Mouse (Mus musculus) midbrain, embryonic 14.5 days (tissue): ENCODE data around the gene Frmd4b. TPM values are rescaled to one million over a fixed set of nuclear protein-coding genes. Genes with fewer than 3 reads are reported as not detected.
"Not testable (repeated sequence)": the region's sequence is repeated elsewhere in the genome, so short reads cannot be mapped to it uniquely, and the experiment has no call there.

ENCODE experiments used
- ATAC-seq: fragments of 200-750 bp; cut with Nextera tagmentation; 2 replicates; pipeline ENCODE4 v1.8.0; 2017; ENCODE audit warnings: moderate number of reproducible peaks, moderate library complexity; ENCODE audit not compliant: low FRiP score, low TSS enrichment
- DNase-seq: peaks from one replicate; pipeline ENCODE4 v3.0.0-alpha.2; 2015
- H3K27ac ChIP-seq: fragments of 300-500 bp; sonication (generic); replicated peaks from 2 replicates; pipeline ENCODE4 v1.5.1; 2014; ENCODE audit warnings: mild to moderate bottlenecking, low read depth, low read length, moderate library complexity
- H3K27me3 ChIP-seq: fragments of 300-500 bp; sonication (generic); 2 replicates; pipeline ENCODE4 v1.6.1; 2014; ENCODE audit warnings: low read length, control low read depth, mixed read lengths; ENCODE audit not compliant: control insufficient read depth, insufficient read depth
- H3K36me3 ChIP-seq: fragments of 300-500 bp; sonication (generic); 2 replicates; pipeline ENCODE4 v1.6.1; 2014; ENCODE audit warnings: low read length, control low read depth; ENCODE audit not compliant: control insufficient read depth, insufficient read depth
- H3K4me1 ChIP-seq: fragments of 300-500 bp; sonication (generic); 2 replicates; pipeline ENCODE4 v1.6.1; 2014; ENCODE audit warnings: mild to moderate bottlenecking, antibody characterized with exemption, low read length, control low read depth; ENCODE audit not compliant: control insufficient read depth, insufficient read depth
- H3K4me2 ChIP-seq: fragments of 300-500 bp; sonication (generic); 2 replicates; pipeline ENCODE4 v1.6.1; 2014; ENCODE audit warnings: mild to moderate bottlenecking, low read length, moderate library complexity
- H3K4me3 ChIP-seq: fragments of 300-500 bp; sonication (generic); replicated peaks from 2 replicates; pipeline ENCODE4 v1.5.1; 2014; ENCODE audit warnings: low read depth, low read length
- H3K9ac ChIP-seq: fragments of 300-500 bp; sonication (generic); replicated peaks from 2 replicates; pipeline ENCODE4 v1.6.1; 2014; ENCODE audit warnings: mild to moderate bottlenecking, low read length, moderate library complexity
- H3K9me3 ChIP-seq: fragments of 300-500 bp; sonication (generic); 2 replicates; pipeline ENCODE4 v1.6.1; 2016; ENCODE audit warnings: low read length, control low read depth, mixed read lengths; ENCODE audit not compliant: control insufficient read depth
- WGBS: fragments of 180-500 bp; shearing (Covaris S2); extraction: QIAGEN DNeasy Blood & Tissue Kit; methylation state at CpG from one replicate; pipeline ENCODE4 v1.1.7; 2014; 5-methylcytosine and 5-hydroxymethylcytosine counted together
- polyA plus RNA-seq: library from polyadenylated mRNA; unstranded; fragments of >200 nt; fragmentation: Nextera tagmentation; extraction: Ambion mirVana; gene quantifications from 2 replicates; pipeline ENCODE4 v1.2.1, GENCODE M21; 2014

The Frmd4b gene
- polyA plus RNA-seq, 1 experiment from 2014 or later, result 21.7 TPM

GRCm38 (mm10) chr6:97419771-97420446 lies 197.4 kb downstream of the Frmd4b start:
- Histone ChIP-seq H3K36me3 (no peaks in the 10 kb centered on the region), H3K27ac (no peak overlapping the region), H3K9ac (no peak overlapping the region), H3K9me3 (no peaks in the 10 kb centered on the region), H3K4me3 (no peak overlapping the region), H3K27me3 (no peaks in the 10 kb centered on the region), H3K4me2 (no peak overlapping the region), H3K4me1 (no peaks in the 10 kb centered on the region)
- ATAC-seq (no peak), DNase-seq (peak; percentile 86)
- 67% methylated on average over 7 of the region's 7 CpGs for WGBS

GRCm38 (mm10) chr6:97416972-97417554 lies 200.3 kb downstream of the Frmd4b start:
- Histone ChIP-seq H3K27me3 (no peaks in the 10 kb centered on the region), H3K27ac (no peak overlapping the region), H3K4me1 (no peaks in the 10 kb centered on the region), H3K9ac (no peak overlapping the region), H3K36me3 (no peaks in the 10 kb centered on the region), H3K4me2 (no peak overlapping the region), H3K4me3 (no peak overlapping the region), H3K9me3 (no peaks in the 10 kb centered on the region)
- WGBS, result 58% methylated on average over 13 of the region's 13 CpGs
- ATAC-seq (0 out of 2 replicates have a peak, but pooled peaks have one; percentile 17), DNase-seq (peak; percentile 75)

DNA sequence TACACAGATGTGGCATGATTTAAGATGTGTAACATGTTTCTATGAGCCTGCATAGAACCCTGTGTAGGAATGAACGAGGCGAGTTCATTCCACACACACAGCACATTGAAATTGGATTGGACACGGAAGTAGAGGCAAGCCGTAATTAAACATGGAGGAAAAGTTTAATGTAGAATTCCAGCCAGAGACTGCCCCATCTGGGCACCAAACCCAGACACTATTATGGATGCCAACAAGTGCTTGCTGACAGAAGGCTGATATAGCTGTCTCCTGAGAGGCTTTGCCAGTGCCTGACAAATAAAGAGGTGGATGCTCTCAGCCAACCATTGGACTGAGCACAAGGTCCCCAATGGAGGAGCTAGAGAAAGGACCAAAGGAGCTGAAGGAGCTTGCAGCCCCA lies 201.8 kb downstream of the Frmd4b start:
- not testable (repeated sequence) for H3K36me3 ChIP-seq, DNase-seq, H3K9me3 ChIP-seq, H3K9ac ChIP-seq, H3K4me3 ChIP-seq, H3K4me2 ChIP-seq, ATAC-seq, H3K27ac ChIP-seq, H3K27me3 ChIP-seq, H3K4me1 ChIP-seq
- WGBS, result 81% methylated on average over 4 of the region's 4 CpGs

DNA sequence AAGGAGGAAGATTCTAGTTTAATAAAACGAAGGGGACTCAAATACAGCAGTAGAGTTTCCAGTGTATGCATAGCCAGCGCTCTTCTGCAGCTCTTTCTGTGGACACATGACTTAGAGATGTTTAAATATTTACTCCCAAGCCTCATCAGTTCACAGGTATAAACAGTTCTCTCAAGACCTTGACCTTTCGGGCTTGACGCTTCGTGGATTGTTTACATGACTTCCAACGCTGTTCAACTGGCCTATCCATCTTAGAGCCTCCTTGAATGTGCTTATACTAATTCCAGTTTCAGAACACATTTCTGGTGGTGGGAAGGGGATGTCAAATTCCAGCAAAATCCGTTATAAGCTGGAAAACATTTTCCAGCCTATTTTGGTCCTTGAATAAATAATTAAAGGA lies 203.9 kb downstream of the Frmd4b start:
- H3K36me3 ChIP-seq, result no peaks in the 10 kb centered on the region
- 88% methylated on average over 7 of the region's 7 CpGs for WGBS
- no peak overlapping the region for H3K27ac ChIP-seq
- ATAC-seq, result no peak
- no peak overlapping the region for H3K9ac ChIP-seq
- H3K4me2 ChIP-seq, result no peak overlapping the region
- H3K27me3 ChIP-seq, result no peaks in the 10 kb centered on the region
- H3K4me3 ChIP-seq, result no peak overlapping the region
- DNase-seq, result no peak
- no peaks in the 10 kb centered on the region for H3K9me3 ChIP-seq
- H3K4me1 ChIP-seq, result peaks cover 8% of the 10 kb centered on the region; the same call in 1 of the 2 replicates

GRCm38 (mm10) chr6:97412403-97412802 lies 204.9 kb downstream of the Frmd4b start:
- WGBS, result 92% methylated on average over 15 of the region's 15 CpGs
- Histone ChIP-seq H3K4me1 (peaks cover 8% of the 10 kb centered on the region; the same call in 1 of the 2 replicates), H3K4me2 (no peak overlapping the region), H3K27me3 (no peaks in the 10 kb centered on the region), H3K36me3 (no peaks in the 10 kb centered on the region), H3K9me3 (no peaks in the 10 kb centered on the region), H3K4me3 (no peak overlapping the region), H3K9ac (no peak overlapping the region), H3K27ac (no peak overlapping the region)
- no peak for ATAC-seq
- DNase-seq, result no peak

- DNase-seq (no peak), ATAC-seq (no peak)
- Histone ChIP-seq H3K4me1 (peaks cover 8% of the 10 kb centered on the region; the same call in 1 of the 2 replicates), H3K4me3 (no peak overlapping the region), H3K9ac (no peak overlapping the region), H3K4me2 (no peak overlapping the region), H3K9me3 (no peaks in the 10 kb centered on the region), H3K27me3 (no peaks in the 10 kb centered on the region), H3K36me3 (no peaks in the 10 kb centered on the region), H3K27ac (no peak overlapping the region)
- WGBS, result 88% methylated on average over 6 of the region's 6 CpGs
These were observed 206.0 kb downstream of the Frmd4b start for GRCm38 (mm10) chr6:97411327-97411726.

GRCm38 (mm10) chr6:97409467-97410239 lies 207.7 kb downstream of the Frmd4b start:
- Histone ChIP-seq H3K4me3 (no peak overlapping the region), H3K27me3 (no peaks in the 10 kb centered on the region), H3K27ac (0 out of 2 replicates have a peak overlapping the region, but pooled peaks have one; percentile 13), H3K9ac (no peak overlapping the region), H3K9me3 (no peaks in the 10 kb centered on the region), H3K4me1 (peaks cover 8% of the 10 kb centered on the region; the same call in 1 of the 2 replicates), H3K36me3 (no peaks in the 10 kb centered on the region), H3K4me2 (no peak overlapping the region)
- WGBS, result 29% methylated on average over 5 of the region's 5 CpGs
- DNase-seq (no peak), ATAC-seq (no peak)

- WGBS, result 93% methylated on average over 3 of the region's 3 CpGs
- H3K27ac ChIP-seq, result no peak overlapping the region
These were observed 209.4 kb downstream of the Frmd4b start for GRCm38 (mm10) chr6:97407914-97408313.

More at GRCm38 (mm10) chr6:97407914-97408313, 209.4 kb downstream of the Frmd4b start:
- H3K36me3 ChIP-seq, result no peaks in the 10 kb centered on the region
- peaks cover 8% of the 10 kb centered on the region; the same call in 1 of the 2 replicates for H3K4me1 ChIP-seq
- no peak for DNase-seq
- H3K9ac ChIP-seq, result no peak overlapping the region
- H3K9me3 ChIP-seq, result no peaks in the 10 kb centered on the region
- H3K4me2 ChIP-seq, result no peak overlapping the region
- H3K4me3 ChIP-seq, result no peak overlapping the region
- ATAC-seq, result no peak
- H3K27me3 ChIP-seq, result no peaks in the 10 kb centered on the region
